Mouse (Mus musculus): ENCODE data around the gene Kcna1. TPM values are rescaled to one million over a fixed set of nuclear protein-coding genes. Genes with fewer than 3 reads are reported as not detected.

Kcna1 gene
- polyA plus RNA-seq (2017; shearing (Covaris generic)) = not detected

GRCm38 (mm10) chr6:126646381-126646780 lies at the start of gene Kcna1:
Gene Kcna1, minus strand, starts transcription at chr6:126646384.
- no peak for ATAC-seq

- ATAC-seq = no peak
Measured at GRCm38 (mm10) chr6:126687120-126687519, 40.9 kb upstream of the Kcna1 start.

GRCm38 (mm10) chr6:126685135-126685534 lies 39.0 kb upstream of the Kcna1 start:
- no peak for ATAC-seq

GRCm38 (mm10) chr6:126678961-126679360 lies 32.8 kb upstream of the Kcna1 start:
- no peak for ATAC-seq

- no peak for ATAC-seq
Measured at GRCm38 (mm10) chr6:126667001-126667400, 20.8 kb upstream of the Kcna1 start.

GRCm38 (mm10) chr6:126666091-126666490 lies 19.9 kb upstream of the Kcna1 start:
- no peak for ATAC-seq

- ATAC-seq = no peak
Measured at GRCm38 (mm10) chr6:126664569-126664968, 18.4 kb upstream of the Kcna1 start.

- ATAC-seq = no peak
Measured at GRCm38 (mm10) chr6:126657646-126658394, 11.6 kb upstream of the Kcna1 start.

- no peak for ATAC-seq
Measured at GRCm38 (mm10) chr6:126653561-126653960, 7.4 kb upstream of the Kcna1 start.

GRCm38 (mm10) chr6:126645644-126646358 lies 383 bp downstream of the Kcna1 start:
- ATAC-seq = no peak

- no peak for ATAC-seq
Measured at GRCm38 (mm10) chr6:126645044-126645541, 1.1 kb downstream of the Kcna1 start.

- no peak for ATAC-seq
Measured at GRCm38 (mm10) chr6:126644181-126645043, 1.8 kb downstream of the Kcna1 start.

GRCm38 (mm10) chr6:126643341-126644055 lies 2.7 kb downstream of the Kcna1 start:
- no peak for ATAC-seq

GRCm38 (mm10) chr6:126642856-126643321 lies 3.3 kb downstream of the Kcna1 start:
- ATAC-seq = no peak

GRCm38 (mm10) chr6:126628451-126628850 lies 17.7 kb downstream of the Kcna1 start:
- no peak for ATAC-seq

GRCm38 (mm10) chr6:126618455-126618854 lies 27.7 kb downstream of the Kcna1 start:
- no peak for ATAC-seq

GRCm38 (mm10) chr6:126610746-126611145 lies 35.4 kb downstream of the Kcna1 start:
- ATAC-seq = no peak

- ATAC-seq = no peak
Measured at GRCm38 (mm10) chr6:126609193-126609947, 36.8 kb downstream of the Kcna1 start.

- ATAC-seq = no peak
Measured at GRCm38 (mm10) chr6:126601843-126602326, 44.3 kb downstream of the Kcna1 start.

GRCm38 (mm10) chr6:126599201-126599995 lies 46.8 kb downstream of the Kcna1 start:
- ATAC-seq = no peak

All from inflammation-experienced regulatory T-cells, adult 6 months (primary cell).